Mouse (Mus musculus): ENCODE data around the gene Gpsm3.
"Not testable (repeated sequence)": the region's sequence is repeated elsewhere in the genome, so short reads cannot be mapped to it uniquely, and the experiment has no call there.

The Gpsm3 gene

DNA sequence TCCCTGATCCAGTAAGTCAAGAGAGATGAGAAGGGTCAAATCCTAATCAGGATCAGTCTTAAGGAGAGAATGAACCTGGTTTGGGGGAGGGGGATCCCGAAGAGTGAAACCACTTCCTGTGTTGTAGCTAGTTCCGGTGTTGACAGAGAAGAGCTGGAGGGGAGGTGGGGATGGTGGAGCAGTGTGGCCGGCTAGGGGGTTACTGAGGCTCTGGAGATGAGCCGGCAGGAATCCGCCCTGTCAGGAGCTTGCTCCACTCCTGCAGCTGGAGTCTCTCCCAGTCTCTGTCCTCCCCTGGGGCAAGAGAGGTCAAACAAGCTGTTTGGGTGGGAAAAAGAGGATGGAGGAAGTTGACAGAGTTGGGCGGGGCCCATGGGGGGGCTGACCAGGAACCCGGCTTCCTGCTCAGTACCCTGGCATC, at the start of gene Gpsm3:
Gpsm3 (plus strand) TSS at position 126 of the 421 bp plus-strand sequence.
- DNase-seq (ENCODE audit: low spot score in 2 of 2), result no peak

DNA sequence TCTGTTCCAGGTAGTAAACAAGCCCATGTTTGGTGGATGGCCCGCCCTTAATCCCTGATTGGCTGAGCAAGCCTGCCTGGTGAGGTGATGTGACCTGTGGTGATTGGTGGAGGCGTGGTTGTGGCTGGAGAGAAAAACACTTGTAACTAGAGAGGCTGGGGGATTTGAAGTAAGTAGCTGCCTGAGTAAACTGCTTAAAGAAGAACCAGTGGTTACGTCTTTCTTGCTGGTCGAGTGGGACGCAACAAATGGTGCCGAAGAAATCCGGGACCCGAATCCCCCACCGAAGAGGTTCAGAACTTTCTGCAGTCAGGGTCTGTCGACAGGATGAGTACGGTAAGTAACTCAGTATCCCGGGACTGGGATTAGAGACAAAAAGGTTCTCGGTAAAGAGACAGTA, 46.0 kb upstream of the Gpsm3 start:
- DNase-seq (ENCODE audit: low spot score in 2 of 2), result not testable (repeated sequence)

DNA sequence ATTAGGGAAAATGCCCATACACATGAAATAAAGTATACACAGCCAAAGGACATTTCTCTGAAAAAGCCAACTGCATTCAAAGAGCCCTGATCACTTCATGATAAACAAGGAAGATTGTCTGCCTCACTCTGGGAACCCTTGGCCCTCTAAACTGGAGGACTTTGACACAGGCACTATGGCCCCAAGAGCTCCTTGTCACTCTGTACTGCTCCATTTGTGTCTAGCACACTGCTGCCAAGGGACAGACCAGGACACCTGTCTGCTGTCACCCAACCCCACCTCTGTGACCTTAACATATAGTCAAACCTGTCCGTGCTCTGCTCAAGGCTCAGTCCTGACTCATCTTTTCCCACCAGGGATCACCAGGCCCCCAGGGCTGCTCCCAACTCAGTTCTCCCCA, 42.8 kb upstream of the Gpsm3 start:
- no peak for DNase-seq (ENCODE audit: low spot score in 2 of 2)

DNA sequence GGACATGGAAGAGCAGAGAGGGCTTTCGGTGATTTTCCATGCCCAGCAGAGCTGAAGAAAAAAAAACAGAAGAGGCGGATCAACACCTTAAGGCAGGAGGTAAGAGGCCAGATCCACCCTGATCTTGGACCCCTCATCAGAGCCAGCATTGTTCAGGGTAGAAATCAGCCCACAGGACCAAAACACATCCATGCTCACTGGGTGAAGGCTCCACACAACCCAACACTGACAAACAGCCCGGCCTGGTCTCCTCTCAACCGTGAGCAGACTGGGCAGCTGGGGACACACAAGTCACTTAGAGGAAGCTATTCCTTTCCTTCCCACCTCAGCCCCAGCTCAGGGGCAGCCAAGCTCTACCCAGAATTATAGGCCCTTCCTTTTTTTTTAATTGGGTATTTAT, 42.0 kb upstream of the Gpsm3 start:
- DNase-seq (ENCODE audit: low spot score in 2 of 2), result no peak

DNA sequence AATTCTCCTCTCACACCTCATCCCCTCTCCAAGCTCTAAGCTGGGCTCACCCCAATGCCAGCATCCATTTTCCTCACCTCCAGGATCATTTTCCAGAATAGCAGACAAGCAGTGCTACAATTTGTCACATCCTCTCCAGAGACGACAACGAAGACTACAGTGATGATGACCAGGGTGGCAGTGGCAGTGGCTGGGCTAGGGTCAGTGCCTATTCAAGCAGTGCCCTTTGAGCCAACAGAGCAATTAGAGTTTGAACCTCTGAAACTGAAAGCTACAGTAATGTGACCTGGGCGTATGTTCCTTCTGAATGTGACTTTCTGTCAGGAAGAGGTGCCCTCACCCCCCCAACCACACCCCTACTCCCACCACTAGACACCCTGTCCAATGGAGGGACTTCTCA, 40.5 kb upstream of the Gpsm3 start:
- DNase-seq (ENCODE audit: low spot score in 2 of 2), result no peak

DNA sequence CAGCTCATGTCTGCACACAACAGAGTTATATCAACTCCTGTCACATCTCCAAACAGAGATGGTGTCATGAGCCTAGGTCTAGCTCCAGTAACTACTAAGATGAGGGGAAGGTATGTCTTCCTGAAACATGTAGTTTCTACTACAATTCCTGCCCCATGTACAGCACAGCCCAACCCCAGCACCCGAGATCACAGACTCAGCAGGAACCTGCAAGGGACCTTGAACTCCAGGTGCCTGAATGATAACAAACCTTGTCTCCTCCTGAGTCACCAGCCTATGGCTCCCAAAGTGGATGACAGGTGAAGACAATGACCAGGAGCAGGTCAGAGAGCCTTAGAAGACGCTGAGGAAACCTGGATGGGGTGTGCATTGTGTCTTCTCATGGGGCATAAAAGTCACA, 39.8 kb upstream of the Gpsm3 start:
- no peak for DNase-seq (ENCODE audit: low spot score in 2 of 2)

DNA sequence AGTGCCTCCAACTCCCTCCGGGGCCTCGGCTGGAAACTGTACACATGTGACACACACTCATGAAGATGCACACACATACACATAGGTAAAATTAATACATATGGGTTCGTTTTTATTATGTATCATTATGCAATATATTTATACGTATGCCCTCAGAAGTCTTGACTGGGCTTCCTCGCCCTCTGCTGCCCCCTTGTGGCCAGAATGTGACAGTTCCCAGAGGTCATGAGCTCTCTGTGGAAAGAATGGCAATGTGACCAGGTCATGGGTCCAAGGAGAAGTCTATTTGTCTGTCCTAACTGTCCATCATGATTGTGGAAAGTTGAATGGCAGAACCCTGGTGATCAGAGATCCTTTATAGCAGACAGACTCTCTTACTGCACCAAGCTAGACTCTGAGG, 34.1 kb upstream of the Gpsm3 start:
- peak in 1 of 2 experiments; percentile 70 for DNase-seq (ENCODE audit: low spot score in 2 of 2)

DNA sequence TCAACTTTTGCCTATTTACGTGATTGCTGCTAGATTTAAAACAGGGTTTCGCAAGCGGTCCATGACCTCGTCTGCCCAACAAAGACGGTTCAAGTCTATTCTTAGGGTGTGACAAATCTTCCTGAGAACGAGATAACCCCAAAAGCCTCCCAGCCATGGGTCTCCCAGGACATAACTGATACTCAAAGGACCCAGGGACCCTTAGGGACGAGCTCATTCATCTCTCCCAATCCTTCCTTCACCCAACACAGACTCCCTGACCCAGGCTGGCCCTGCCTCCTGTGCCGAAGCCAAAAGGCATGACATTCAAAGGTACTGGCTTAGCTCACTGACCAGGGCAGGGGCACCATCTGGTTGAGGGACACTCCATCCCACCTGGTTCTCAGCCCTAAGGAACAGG, 33.2 kb upstream of the Gpsm3 start:
- DNase-seq (ENCODE audit: low spot score in 2 of 2), result no peak

DNA sequence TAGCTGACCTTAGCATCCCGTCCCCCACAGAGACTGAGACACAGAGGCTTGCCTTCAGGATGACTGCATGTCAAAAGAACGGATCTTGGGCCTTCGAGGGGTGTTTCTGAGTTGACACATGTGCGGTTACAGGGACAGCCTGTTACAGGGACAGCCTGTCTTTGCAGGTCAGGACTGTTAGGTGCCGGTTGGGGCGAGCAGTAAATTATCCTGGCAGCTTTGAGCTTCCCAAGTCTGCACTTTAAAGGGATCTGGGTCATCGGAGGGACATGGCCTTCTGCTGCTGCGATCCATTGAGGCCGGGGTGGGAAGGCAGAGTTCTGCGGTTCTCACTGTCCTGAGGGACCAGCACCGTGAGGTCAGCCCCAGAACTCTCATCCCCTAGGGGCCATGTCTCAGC, 32.2 kb upstream of the Gpsm3 start:
- no peak for DNase-seq (ENCODE audit: low spot score in 2 of 2)

DNA sequence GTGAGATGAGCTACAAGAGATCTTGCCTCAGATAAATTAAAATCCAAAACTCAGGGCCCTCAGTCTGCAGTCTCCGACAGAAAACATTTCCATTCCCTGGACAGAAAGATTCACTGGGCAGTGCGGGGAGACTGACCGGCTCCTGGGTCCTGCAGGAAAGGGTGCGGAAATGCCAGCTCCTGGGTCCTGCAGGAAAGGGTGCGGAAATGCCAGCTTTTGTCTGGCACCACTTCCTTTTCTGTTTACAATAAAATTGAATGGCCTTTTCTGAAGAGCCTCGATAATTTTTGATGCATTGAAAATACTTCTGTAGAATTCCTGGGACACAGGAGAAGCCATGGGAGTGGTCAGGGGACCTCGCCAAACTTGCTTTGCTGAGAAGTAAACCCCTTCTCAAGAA, 30.5 kb upstream of the Gpsm3 start:
- no peak for DNase-seq (ENCODE audit: low spot score in 2 of 2)

DNA sequence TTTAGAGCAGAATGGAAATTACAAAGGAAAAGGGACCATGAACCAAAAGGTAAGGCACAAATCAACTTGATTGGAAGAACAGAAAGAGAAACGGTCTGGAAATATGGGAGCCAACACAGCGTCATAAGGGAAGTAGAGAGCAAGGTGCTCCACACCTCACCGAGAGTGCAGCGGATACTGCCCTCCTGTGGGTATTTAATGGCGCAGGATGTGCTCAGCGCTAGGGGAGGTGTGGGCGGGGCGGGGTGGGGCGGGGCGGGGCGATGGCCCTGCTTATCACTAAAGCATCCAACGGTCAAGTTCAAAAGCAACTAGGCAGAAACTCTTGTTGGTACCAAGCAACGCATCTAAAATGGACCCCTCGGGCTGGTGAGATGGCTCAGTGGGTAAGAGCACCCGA, 29.7 kb upstream of the Gpsm3 start:
- DNase-seq (ENCODE audit: low spot score in 2 of 2), result no peak

DNA sequence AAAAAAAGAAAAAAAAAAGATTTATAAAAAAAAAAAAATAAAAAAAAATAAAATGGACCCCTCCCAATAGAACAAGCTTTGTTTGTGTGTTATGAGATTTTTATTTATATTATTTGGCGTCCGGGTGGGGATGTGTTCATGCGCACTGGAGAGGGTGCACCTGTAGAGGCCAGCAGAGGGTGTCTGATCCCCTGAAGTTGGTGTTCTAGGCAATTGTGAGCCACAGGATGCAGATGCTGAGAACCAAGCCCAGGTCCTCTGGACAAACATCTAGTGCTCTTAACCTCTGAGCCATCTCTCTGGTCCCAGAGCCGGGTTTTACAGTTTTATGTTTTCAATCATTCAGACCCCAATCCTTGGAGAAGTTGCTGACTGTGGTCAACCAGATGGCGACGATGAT, 29.2 kb upstream of the Gpsm3 start:
- DNase-seq (ENCODE audit: low spot score in 2 of 2), result no peak

DNA sequence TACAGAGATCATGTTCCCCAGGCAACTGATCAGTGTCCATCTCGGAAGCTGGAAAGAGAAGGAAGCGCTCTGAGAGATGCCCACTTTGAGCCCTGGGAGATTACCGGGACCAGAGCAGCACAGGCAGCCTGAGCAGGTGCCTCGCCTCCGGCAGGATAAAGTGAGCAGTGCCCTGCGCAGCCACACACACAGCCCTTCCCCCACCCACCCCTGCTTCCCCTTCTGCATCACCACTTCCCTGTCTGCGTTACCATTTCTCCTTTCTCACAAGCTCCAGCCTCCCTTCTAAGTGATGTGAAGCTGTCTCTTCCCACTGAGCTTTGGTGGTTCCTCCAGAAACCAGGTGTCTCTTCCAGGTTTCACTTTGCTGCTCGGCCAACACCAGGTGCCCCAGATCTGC, 28.4 kb upstream of the Gpsm3 start:
- no peak for DNase-seq (ENCODE audit: low spot score in 2 of 2)

DNA sequence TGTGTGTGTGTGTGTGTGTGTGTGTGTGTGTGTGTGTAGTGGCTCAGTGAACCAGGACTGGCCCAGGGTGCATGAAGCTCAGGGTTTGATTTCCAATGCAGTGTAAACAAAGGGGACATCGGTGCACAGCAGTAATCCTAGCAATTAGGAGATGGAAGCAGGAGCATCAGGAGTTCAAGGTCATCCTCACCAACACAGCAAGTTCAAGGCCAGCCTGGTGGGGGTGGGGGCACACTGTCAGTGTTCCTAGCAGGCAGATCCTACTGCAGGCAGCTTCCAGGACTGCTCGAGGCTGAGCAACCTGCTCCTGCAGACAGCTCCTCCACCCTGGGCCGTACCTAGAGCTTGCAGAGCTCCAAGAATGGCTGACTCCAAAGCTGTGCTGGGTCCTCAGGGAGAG, 27.0 kb upstream of the Gpsm3 start:
- no peak for DNase-seq (ENCODE audit: low spot score in 2 of 2)

DNA sequence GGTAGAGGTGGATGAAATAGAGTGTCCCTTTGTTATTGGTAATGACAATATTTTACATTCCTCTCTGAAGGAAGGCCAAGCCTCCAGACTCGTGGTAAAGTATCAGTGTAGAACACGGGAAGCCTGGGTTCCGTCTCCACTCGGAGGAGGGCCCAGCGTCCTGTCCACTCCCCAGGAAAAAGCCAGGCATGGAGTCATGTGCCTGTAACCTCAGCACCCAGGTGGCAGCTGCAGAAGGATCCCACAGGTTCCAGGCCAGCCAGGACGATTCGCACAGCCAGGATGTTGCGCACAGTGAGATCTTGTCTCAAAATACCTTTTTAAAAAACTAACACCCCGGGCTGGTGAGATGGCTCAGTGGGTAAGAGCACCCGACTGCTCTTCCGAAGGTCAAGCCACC, 26.3 kb upstream of the Gpsm3 start:
- DNase-seq (ENCODE audit: low spot score in 2 of 2), result no peak

DNA sequence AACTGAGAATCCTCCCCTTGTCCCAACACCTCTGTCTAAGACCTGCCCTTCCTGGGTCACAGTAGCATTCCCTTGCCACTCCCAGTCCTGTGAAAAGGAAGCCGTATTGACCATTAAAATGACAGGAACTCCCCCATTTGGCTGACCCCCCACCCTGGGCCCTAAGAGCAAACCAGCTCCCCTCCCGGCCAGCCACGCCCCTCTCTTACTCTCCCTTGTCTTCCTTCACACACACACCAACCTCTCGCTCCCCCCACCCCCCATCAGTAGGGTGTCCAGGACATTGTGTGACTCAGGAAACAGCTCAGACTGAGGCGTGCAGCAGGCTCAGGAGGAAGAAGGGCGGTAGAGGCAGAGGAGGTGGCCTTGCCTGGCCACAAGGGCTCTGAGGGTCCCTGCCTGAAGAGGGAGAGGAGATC, 25.6 kb upstream of the Gpsm3 start, which contains the start of gene Notch4:
Notch4 (plus strand) TSS at position 266 of the 419 bp plus-strand sequence.
- no peak for DNase-seq (ENCODE audit: low spot score in 2 of 2)

DNA sequence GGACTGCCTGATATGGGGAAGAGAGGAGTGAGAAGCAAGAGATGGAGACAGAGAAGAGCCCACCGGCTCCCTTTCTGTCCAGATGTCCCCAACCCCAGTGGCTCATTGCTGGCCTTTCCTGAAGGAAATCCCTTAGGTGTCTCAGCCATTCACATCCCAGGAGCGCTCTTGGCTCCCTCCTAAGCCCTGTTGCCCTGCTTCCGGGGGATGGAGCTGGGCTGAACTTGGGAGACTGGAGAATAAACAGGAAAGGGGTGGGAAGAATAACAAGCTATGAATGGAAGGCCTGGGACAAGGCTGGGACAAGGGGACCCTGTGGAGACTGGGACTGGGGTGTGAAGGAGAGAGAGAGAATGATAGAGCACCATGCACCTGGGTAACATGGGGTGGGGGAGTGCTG, 24.8 kb upstream of the Gpsm3 start:
- DNase-seq (ENCODE audit: low spot score in 2 of 2), result no peak

DNA sequence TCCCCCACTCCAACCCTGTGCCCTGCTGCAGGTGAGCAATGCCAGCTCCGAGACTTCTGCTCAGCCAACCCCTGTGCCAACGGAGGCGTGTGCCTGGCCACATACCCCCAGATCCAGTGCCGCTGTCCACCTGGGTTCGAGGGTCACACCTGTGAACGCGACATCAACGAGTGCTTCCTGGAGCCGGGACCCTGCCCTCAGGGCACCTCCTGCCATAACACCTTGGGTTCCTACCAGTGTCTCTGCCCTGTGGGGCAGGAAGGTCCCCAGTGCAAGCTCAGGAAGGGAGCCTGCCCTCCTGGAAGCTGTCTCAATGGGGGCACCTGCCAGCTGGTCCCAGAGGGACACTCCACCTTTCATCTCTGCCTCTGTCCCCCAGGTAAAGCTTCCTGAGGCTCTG, 22.3 kb upstream of the Gpsm3 start:
- DNase-seq (ENCODE audit: low spot score in 2 of 2), result no peak

DNA sequence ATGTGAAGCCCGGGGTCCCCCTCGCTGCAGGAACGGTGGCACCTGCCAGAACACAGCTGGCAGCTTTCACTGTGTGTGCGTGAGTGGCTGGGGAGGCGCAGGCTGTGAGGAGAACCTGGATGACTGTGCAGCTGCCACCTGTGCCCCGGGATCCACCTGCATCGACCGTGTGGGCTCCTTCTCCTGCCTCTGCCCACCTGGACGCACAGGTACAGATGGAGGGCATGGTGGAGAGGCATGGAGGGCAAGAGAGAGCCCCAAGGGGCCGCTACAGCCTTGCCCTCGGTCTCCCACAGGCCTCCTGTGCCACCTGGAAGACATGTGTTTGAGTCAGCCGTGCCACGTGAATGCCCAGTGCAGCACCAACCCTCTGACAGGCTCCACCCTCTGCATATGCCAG, 21.2 kb upstream of the Gpsm3 start:
- no peak for DNase-seq (ENCODE audit: low spot score in 2 of 2)

DNA sequence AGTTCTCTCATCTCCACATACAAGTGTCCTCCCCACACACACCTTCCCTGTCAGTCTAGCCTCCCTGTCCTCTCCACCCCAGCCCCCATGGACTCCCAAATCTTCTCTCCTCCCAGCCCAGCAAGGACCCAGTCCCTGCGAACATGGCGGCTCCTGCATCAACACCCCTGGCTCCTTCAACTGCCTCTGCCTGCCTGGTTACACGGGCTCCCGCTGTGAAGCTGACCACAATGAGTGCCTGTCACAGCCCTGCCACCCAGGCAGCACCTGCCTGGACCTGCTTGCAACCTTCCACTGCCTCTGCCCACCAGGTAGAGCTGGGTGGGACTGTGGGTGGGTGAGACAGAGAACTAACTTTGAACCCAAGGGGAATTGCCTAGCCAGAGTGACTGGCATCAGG, 19.7 kb upstream of the Gpsm3 start:
- DNase-seq (ENCODE audit: low spot score in 2 of 2), result no peak

DNA sequence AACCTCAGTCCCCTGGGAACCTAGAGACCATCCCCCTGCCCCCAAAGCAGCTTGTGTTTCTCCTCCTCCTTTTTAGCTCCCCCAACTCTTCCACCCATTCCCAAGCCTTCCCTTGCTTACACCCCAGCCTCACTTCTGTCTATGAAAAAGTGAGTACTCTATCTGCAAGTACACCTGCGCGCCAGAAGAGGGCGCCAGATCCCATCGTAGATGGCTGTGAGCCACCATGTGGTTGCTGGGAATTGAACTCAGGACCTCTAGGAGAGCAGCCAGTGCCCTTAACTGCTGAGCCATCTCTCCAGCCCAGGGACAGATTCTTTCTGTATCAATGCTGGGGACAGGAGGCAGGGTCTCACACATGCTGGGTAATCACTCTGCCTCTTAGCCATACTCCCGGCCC, 17.7 kb upstream of the Gpsm3 start:
- DNase-seq (ENCODE audit: low spot score in 2 of 2), result no peak

DNA sequence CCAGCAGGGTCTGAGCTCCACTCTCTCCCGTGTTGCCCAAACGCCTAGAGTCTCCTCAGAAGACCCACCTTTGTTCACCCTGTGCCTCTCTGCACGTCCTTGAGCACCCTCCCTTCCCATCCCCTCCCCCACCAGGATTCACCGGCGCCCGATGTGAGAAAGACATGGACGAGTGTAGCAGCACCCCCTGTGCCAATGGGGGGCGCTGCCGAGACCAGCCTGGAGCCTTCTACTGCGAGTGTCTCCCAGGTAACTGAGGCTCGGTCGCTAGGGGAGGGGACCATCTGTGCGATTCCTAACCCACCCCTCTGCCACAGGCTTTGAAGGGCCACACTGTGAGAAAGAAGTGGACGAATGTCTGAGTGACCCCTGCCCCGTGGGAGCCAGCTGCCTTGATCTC, 17.2 kb upstream of the Gpsm3 start:
- no peak for DNase-seq (ENCODE audit: low spot score in 2 of 2)

DNA sequence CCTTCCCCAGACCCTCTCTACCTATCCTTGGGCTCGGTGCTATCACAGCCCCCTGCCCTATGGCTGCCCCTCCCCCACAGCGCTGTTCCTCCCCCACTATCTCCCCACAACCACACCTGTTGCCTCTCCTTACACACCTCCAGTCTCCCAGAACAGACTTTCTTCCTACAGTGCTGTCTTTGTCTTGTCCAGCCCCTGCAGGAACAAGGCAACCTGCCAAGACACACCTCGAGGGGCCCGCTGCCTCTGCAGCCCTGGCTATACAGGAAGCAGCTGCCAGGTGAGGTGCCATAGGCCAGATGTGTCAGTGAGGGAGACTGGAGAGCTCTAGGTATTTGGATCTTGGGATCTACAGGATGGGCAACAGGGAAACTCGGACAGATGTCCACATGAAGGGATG, 13.0 kb upstream of the Gpsm3 start:
- DNase-seq (ENCODE audit: low spot score in 2 of 2), result no peak

DNA sequence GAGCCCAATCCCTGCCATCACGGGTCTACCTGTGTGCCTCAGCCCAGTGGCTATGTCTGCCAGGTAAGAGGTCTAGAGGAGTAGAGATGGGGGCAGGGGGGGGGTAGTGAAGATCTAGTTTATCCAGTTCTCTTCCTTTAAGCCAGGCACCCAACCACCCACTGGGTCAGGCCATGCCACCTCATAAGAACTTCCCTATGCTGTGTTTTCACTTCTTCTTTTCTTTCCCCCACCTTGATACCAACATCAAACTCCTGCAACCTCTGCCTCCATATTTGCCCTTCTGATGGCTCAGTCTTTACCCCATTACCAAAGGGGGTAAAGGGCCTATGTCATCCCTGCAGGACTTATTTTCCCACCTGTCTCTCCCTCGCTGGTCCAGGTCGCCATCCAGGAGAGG, 11.5 kb upstream of the Gpsm3 start:
- DNase-seq (ENCODE audit: low spot score in 2 of 2), result no peak

DNA sequence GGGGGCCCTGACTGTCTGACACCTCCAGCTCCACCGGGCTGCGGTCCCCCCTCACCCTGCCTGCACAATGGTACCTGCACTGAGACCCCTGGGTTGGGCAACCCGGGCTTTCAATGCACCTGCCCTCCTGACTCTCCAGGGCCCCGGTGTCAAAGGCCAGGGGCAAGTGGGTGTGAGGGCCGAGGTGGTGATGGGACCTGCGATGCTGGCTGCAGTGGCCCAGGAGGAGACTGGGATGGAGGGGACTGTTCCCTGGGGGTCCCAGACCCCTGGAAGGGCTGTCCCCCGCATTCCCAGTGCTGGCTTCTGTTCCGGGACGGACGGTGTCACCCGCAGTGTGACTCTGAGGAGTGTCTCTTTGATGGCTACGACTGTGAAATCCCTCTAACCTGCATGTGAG, 7.1 kb upstream of the Gpsm3 start:
- DNase-seq (ENCODE audit: low spot score in 2 of 2), result no peak
